Mouse (Mus musculus): Measurements from ENCODE around the gene Zc3h12c. TPM values are rescaled to one million over a fixed set of nuclear protein-coding genes. Genes with fewer than 3 reads are reported as not detected.

Gene Zc3h12c
- total and polyA plus RNA-seq, 3 experiments, result 1.3 TPM; not detected in 1

GRCm38 (mm10) chr9:52195853-52196252 lies 27.5 kb upstream of the Zc3h12c start:
- H3K27ac ChIP-seq (ENCODE audit: control insufficient read depth, low read depth, low read length), result no peak overlapping the region
- H3K4me1 ChIP-seq (ENCODE audit: control insufficient read depth in 1 of 2, insufficient read depth in 2 of 2, low read length in 2 of 2), result peaks cover 2 to 3% of the 10 kb centered on the region in 2 experiments; a peak in 3 of 4 replicates
- peaks cover 0 to 3% of the 10 kb centered on the region in 2 experiments; a peak in 2 of 4 replicates for H3K36me3 ChIP-seq (ENCODE audit: control insufficient read depth in 1 of 2, insufficient read depth in 2 of 2, low read length in 2 of 2)
- H3K9me3 ChIP-seq (replicated peaks; ENCODE audit: insufficient read depth, low read length), result no peaks in the 10 kb centered on the region
- H3K4me3 ChIP-seq (ENCODE audit: control insufficient read depth in 1 of 2, insufficient read depth in 1 of 2, low read depth in 2 of 2, low read length in 2 of 2), result no peak overlapping the region
- TF ChIP-seq POLR2A (IDR thresholded peaks at IDR 0.05; ENCODE audit: control insufficient read depth in 1 of 2, insufficient read depth in 1 of 2, low read depth in 1 of 2, low read length in 2 of 2, poor library complexity in 1 of 2) (no peak), E2F4 (IDR thresholded peaks at IDR 0.05; ENCODE audit: borderline replicate concordance, low read depth, low read length) (no peak), MYB (IDR thresholded peaks at IDR 0.05; ENCODE audit: low read depth, low read length) (no peak), MYC (IDR thresholded peaks at IDR 0.05; ENCODE audit: low read depth, low read length) (no peak), ZMIZ1 (IDR thresholded peaks at IDR 0.05; ENCODE audit: low read depth, low read length) (no peak), RCOR1 (IDR thresholded peaks at IDR 0.05; ENCODE audit: low read depth, low read length) (no peak), JUND (IDR thresholded peaks at IDR 0.05; ENCODE audit: low read depth, low read length) (no peak), ZC3H11A (IDR thresholded peaks at IDR 0.05; ENCODE audit: low read depth, low read length) (no peak), USF2 (IDR thresholded peaks at IDR 0.05; ENCODE audit: borderline replicate concordance in 1 of 2, insufficient read depth in 1 of 2, low read depth in 1 of 2, low read length in 2 of 2) (no peak), USF1 (IDR thresholded peaks at IDR 0.05; ENCODE audit: low read depth, low read length) (no peak), UBTF (IDR thresholded peaks at IDR 0.05; ENCODE audit: borderline replicate concordance, insufficient read depth, low read depth, low read length) (no peak)
- H3K27me3 ChIP-seq (ENCODE audit: control insufficient read depth in 1 of 2, insufficient read depth in 2 of 2, low read length in 2 of 2), result no peaks in the 10 kb centered on the region; a peak in 2 of 4 replicates
- H3K79me2 ChIP-seq (ENCODE audit: control insufficient read depth, insufficient read depth, low read length, poor library complexity), result no peaks in the 10 kb centered on the region
- no peak overlapping the region for H3K9ac ChIP-seq (ENCODE audit: control insufficient read depth, low read depth, low read length, poor library complexity, severe bottlenecking)
- DNase-seq (ENCODE audit: low read depth, low spot score), result no peak

- Histone ChIP-seq H3K27me3 (ENCODE audit: control insufficient read depth in 1 of 2, insufficient read depth in 2 of 2, low read length in 2 of 2) (no peaks in the 10 kb centered on the region; a peak in 2 of 4 replicates), H3K79me2 (ENCODE audit: control insufficient read depth, insufficient read depth, low read length, poor library complexity) (no peaks in the 10 kb centered on the region), H3K27ac (ENCODE audit: control insufficient read depth, low read depth, low read length) (no peak overlapping the region), H3K36me3 (ENCODE audit: control insufficient read depth in 1 of 2, insufficient read depth in 2 of 2, low read length in 2 of 2) (peaks cover 0 to 3% of the 10 kb centered on the region in 2 experiments; a peak in 2 of 4 replicates), H3K4me3 (ENCODE audit: control insufficient read depth in 1 of 2, insufficient read depth in 1 of 2, low read depth in 2 of 2, low read length in 2 of 2) (no peak overlapping the region), H3K9me3 (replicated peaks; ENCODE audit: insufficient read depth, low read length) (no peaks in the 10 kb centered on the region), H3K4me1 (ENCODE audit: control insufficient read depth in 1 of 2, insufficient read depth in 2 of 2, low read length in 2 of 2) (peaks cover 2 to 3% of the 10 kb centered on the region in 2 experiments; a peak in 3 of 4 replicates), H3K9ac (ENCODE audit: control insufficient read depth, low read depth, low read length, poor library complexity, severe bottlenecking) (no peak overlapping the region)
- DNase-seq (ENCODE audit: low read depth, low spot score), result peak; percentile 80
- TF ChIP-seq EP300 (IDR thresholded peaks at IDR 0.05; ENCODE audit: low read depth in 1 of 2, low read length in 2 of 2) (0 out of 4 replicates have a peak, but pooled peaks of 1 of the 2 experiments have one; percentile 12), ETS1 (IDR thresholded peaks at IDR 0.05; ENCODE audit: low read depth, low read length) (peak; percentile 25; the same call in 1 of the 2 replicates), TBP (IDR thresholded peaks at IDR 0.05; ENCODE audit: low read depth, low read length) (no peak), GATA1 (IDR thresholded peaks at IDR 0.05; ENCODE audit: low read depth, low read length) (peak; percentile 17; the same call in 1 of the 2 replicates), SIN3A (IDR thresholded peaks at IDR 0.05; ENCODE audit: low read length) (no peak), MEF2A (IDR thresholded peaks at IDR 0.05; ENCODE audit: extremely low read depth, insufficient replicate concordance, low read depth, low read length, poor library complexity, severe bottlenecking) (no peak)
Measured at GRCm38 (mm10) chr9:52193851-52194250, 25.5 kb upstream of the Zc3h12c start.

All from MEL (cell line).